9 mouse cellular contexts compared by ENCODE assay signal in the genomic region with DNA sequence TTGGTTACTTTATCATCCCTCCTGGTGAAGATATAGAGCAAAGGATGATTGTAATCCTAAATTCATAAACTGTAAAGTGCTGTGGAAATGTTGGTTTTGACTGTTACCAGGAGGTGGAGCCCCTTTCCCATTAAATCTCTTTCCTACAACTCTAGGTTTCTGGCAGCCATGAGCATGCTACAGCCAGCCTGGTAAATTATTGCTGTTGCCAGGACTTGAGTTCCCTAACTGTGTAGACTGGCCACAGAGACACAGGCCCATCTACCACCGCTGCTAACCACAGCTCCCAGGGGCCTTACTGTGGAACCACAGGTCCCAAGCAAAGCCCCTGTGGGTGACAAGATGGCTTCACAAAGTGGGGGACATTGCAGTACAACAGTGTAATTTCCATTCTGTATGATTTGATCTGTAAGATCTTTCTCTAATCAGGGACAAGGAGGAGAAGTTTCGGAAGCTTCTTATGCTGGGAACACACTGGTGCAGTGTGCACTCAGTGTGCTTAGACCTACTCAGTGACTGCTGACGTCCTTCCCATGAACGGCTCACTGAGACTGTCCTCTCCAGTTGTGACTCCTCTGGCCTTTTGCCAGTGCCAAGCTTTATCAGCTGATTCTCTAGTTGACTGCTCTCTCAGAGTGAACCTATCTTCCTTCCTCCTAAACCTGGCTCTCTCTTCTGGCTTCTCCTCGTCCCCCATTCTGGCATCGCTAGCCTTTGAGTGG. TPM values are rescaled to one million over a fixed set of nuclear protein-coding genes. Genes with fewer than 3 reads are reported as not detected.
DNase-seq lines count a peak whose midpoint lies in the region; ATAC-seq and TF ChIP-seq lines count a peak whose summit lies in the region.
"Had no signal": no experiment of that assay in that cellular context is flagged by ENCODE, and none has a peak within 500 bp of the region (broad histone marks: within the 10 kb centered on the region; RNA-seq: fewer than 3 reads in every experiment).

No protein-coding gene starts in this region.

- no peak overlapping the region for H3K9ac ChIP-seq in liver, postnatal 0 days (replicated peaks)
- no peak overlapping the region for H3K9ac ChIP-seq in neural tube, embryonic 14.5 days (replicated peaks; ENCODE audit: low read depth, low read length)
- H3K9ac ChIP-seq: embryonic facial prominence, embryonic 12.5 days; limb, embryonic 12.5 days had no signal

- no peak overlapping the region for H3K4me3 ChIP-seq in liver, postnatal 0 days (ENCODE audit: low read depth, low read length)
- H3K4me3 ChIP-seq in neural tube, embryonic 14.5 days (ENCODE audit: low read depth, low read length): no peak overlapping the region
- H3K4me3 ChIP-seq: embryonic facial prominence, embryonic 12.5 days; limb, embryonic 12.5 days had no signal

- H3K9me3 ChIP-seq in liver, postnatal 0 days (ENCODE audit: low read length): no peaks in the 10 kb centered on the region
- no peaks in the 10 kb centered on the region; the same call in 1 of the 2 replicates for H3K9me3 ChIP-seq in neural tube, embryonic 14.5 days (ENCODE audit: control insufficient read depth, low read length)
- H3K9me3 ChIP-seq: embryonic facial prominence, embryonic 12.5 days; limb, embryonic 12.5 days had no signal

- 71% methylated on average over 6 of the region's 6 CpGs for WGBS in liver, postnatal 0 days (ENCODE audit: insufficient replicate concordance)
- 78% methylated on average over 6 of the region's 6 CpGs for WGBS in neural tube, embryonic 14.5 days

- no peak for ATAC-seq in liver, postnatal 0 days
- peak; percentile 72; the same call in 1 of the 2 replicates for ATAC-seq in common myeloid progenitor, adult 5-6 weeks (replicated peaks; ENCODE audit: low read depth, poor library complexity, severe bottlenecking)
- ATAC-seq in neural tube, embryonic 14.5 days (ENCODE audit: low read depth): peak; percentile 74

- H3K4me1 ChIP-seq in liver, postnatal 0 days (ENCODE audit: insufficient read depth): no peaks in the 10 kb centered on the region
- H3K4me1 ChIP-seq in neural tube, embryonic 14.5 days (ENCODE audit: control insufficient read depth, insufficient read depth, low read length): 0 out of 2 replicates have a peak, but pooled peaks cover 2% of the 10 kb centered on the region
- H3K4me1 ChIP-seq: embryonic facial prominence, embryonic 12.5 days had no signal

- H3K27ac ChIP-seq in liver, postnatal 0 days (ENCODE audit: low read depth): no peak overlapping the region
- H3K27ac ChIP-seq in neural tube, embryonic 14.5 days (ENCODE audit: low read depth, low read length): no peak overlapping the region
- H3K27ac ChIP-seq: embryonic facial prominence, embryonic 12.5 days; limb, embryonic 12.5 days had no signal

- DNase-seq in liver, postnatal 0 days: no peak
- no peak for DNase-seq in liver
- peak; percentile 64 to 73 for DNase-seq in adrenal gland, postnatal 36 days
- DNase-seq in kidney, postnatal 10 days: peak; percentile 43
- no peak for DNase-seq in testis, postnatal 10 days (ENCODE audit: low spot score)

- peak; percentile 49 for TF ChIP-seq CTCF in liver, postnatal 0 days (IDR thresholded peaks at IDR 0.05; ENCODE audit: low read depth)

- no peak for TF ChIP-seq EP300 in liver, postnatal 0 days (IDR thresholded peaks at IDR 0.05; ENCODE audit: low read depth)

- H3K4me2 ChIP-seq in liver, postnatal 0 days (ENCODE audit: low read depth, low read length): no peak overlapping the region
- no peak overlapping the region for H3K4me2 ChIP-seq in neural tube, embryonic 14.5 days (ENCODE audit: low read depth, low read length)
- H3K4me2 ChIP-seq: embryonic facial prominence, embryonic 12.5 days; limb, embryonic 12.5 days had no signal

- H3K36me3 ChIP-seq in liver, postnatal 0 days (replicated peaks; ENCODE audit: insufficient read depth, low read length): no peaks in the 10 kb centered on the region
- no peaks in the 10 kb centered on the region for H3K36me3 ChIP-seq in neural tube, embryonic 14.5 days (ENCODE audit: control insufficient read depth, insufficient read depth, low read length)
- H3K36me3 ChIP-seq: embryonic facial prominence, embryonic 12.5 days; limb, embryonic 12.5 days had no signal

- H3K27me3 ChIP-seq in liver, postnatal 0 days (ENCODE audit: insufficient read depth, low read length): no peaks in the 10 kb centered on the region
- H3K27me3 ChIP-seq in neural tube, embryonic 14.5 days (ENCODE audit: control insufficient read depth, insufficient read depth, low read length): no peaks in the 10 kb centered on the region
- H3K27me3 ChIP-seq: embryonic facial prominence, embryonic 12.5 days had no signal

RNA-seq across cellular contexts. Expression of a gene that starts 47.6 kb away (rescaled TPM):
- 181 and 189 TPM in 2 replicates for polyA plus RNA-seq in liver, postnatal 0 days (2015; fragmentation: Nextera tagmentation; extraction: Ambion mirVana)
- total RNA-seq in adrenal gland, postnatal 36 days (2021): 100 to 1,000 TPM; 262 to 279 TPM
- 201 and 337 TPM in 2 replicates for total RNA-seq in common myeloid progenitor, adult 5-6 weeks (2017)
- 239 and 243 TPM in 2 replicates for polyA plus RNA-seq in neural tube, embryonic 14.5 days (2014; fragmentation: Nextera tagmentation; extraction: Ambion mirVana)

RNA-seq across cellular contexts. Expression of a gene that starts 47.9 kb away (rescaled TPM):
- 8.2 and 8.7 TPM in 2 replicates for polyA plus RNA-seq in liver, postnatal 0 days (2015; fragmentation: Nextera tagmentation; extraction: Ambion mirVana)
- 100 to 1,000 TPM; 149 to 171 TPM for total RNA-seq in adrenal gland, postnatal 36 days (2021)
- total RNA-seq in common myeloid progenitor, adult 5-6 weeks (2017): 24.4 and 25.3 TPM in 2 replicates
- polyA plus RNA-seq in neural tube, embryonic 14.5 days (2014; fragmentation: Nextera tagmentation; extraction: Ambion mirVana): 403 and 428 TPM in 2 replicates

Comparison
In these comparisons a context has a peak if more than half of its experiments do, and no peak if none do; other contexts are left out.
1. DNase-seq: peak in adrenal gland, postnatal 36 days (2 of 2) and kidney, postnatal 10 days (single experiment); none in liver, postnatal 0 days (single experiment), liver (single experiment) and testis, postnatal 10 days (single experiment).